Mouse (Mus musculus): ENCODE results near the gene Cdc42se2.

DNA sequence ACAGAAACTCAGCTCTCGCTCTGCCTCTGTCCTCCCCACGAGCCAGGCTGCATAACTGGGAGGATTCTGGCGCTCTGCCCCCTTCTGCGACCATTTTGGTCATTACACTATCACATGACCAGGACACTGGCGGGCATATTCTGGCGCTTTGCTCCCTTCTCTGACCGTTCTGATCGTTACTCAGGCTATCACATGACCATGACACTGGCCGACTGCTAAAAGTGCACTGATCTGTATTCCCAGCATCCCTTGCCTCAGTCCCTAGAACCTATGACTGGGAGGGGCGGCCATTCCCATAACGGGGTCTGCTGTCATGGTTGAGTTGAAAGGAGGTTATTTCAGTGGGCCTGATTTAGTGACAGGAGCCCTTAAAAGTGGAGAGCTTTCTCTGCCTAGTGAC, 9.1 kb upstream of the Cdc42se2 start:
- TF ChIP-seq CTCF (IDR thresholded peaks at IDR 0.05; ENCODE audit: low read depth) (no peak), EP300 (optimal IDR thresholded peaks at IDR 0.05) (no peak)

All from stomach, postnatal 0 days (tissue).